Mouse (Mus musculus): ENCODE data around the gene Rundc3b. TPM values are rescaled to one million over a fixed set of nuclear protein-coding genes. Genes with fewer than 3 reads are reported as not detected.

Rundc3b gene
- polyA plus RNA-seq, 1 experiment from 2014 or later = 1.4 TPM

GRCm38 (mm10) chr5:8542631-8543207, 80.0 kb downstream of the Rundc3b start:
- 69% methylated on average over 3 of the region's 3 CpGs for WGBS
- Histone ChIP-seq H3K4me1 (ENCODE audit: control insufficient read depth in 2 of 2, insufficient read depth in 2 of 2, low read length in 2 of 2) (no peaks in the 10 kb centered on the region), H3K4me2 (ENCODE audit: low read length) (no peak overlapping the region), H3K27me3 (ENCODE audit: control insufficient read depth, insufficient read depth, low read length) (no peaks in the 10 kb centered on the region), H3K4me3 (ENCODE audit: control insufficient read depth in 1 of 2, insufficient read depth in 1 of 2, low read depth in 1 of 2, low read length in 2 of 2) (no peak overlapping the region), H3K36me3 (ENCODE audit: control insufficient read depth, insufficient read depth, low read length) (no peaks in the 10 kb centered on the region), H3K9ac (ENCODE audit: low read length) (no peak overlapping the region), H3K9me3 (ENCODE audit: control insufficient read depth, low read length) (no peaks in the 10 kb centered on the region), H3K27ac (replicated peaks in 1 of 2; ENCODE audit: control insufficient read depth in 1 of 2, insufficient read depth in 1 of 2, low read depth in 2 of 2, low read length in 2 of 2) (no peak overlapping the region)
- no peak for ATAC-seq (ENCODE audit: insufficient number of reproducible peaks, insufficient read depth, low FRiP score, low read depth)

- Histone ChIP-seq H3K27me3 (ENCODE audit: control insufficient read depth, insufficient read depth, low read length) (no peaks in the 10 kb centered on the region), H3K27ac (replicated peaks in 1 of 2; ENCODE audit: control insufficient read depth in 1 of 2, insufficient read depth in 1 of 2, low read depth in 2 of 2, low read length in 2 of 2) (no peak overlapping the region), H3K9me3 (ENCODE audit: control insufficient read depth, low read length) (no peaks in the 10 kb centered on the region), H3K4me2 (ENCODE audit: low read length) (no peak overlapping the region), H3K9ac (ENCODE audit: low read length) (no peak overlapping the region), H3K36me3 (ENCODE audit: control insufficient read depth, insufficient read depth, low read length) (no peaks in the 10 kb centered on the region), H3K4me1 (ENCODE audit: control insufficient read depth in 2 of 2, insufficient read depth in 2 of 2, low read length in 2 of 2) (no peaks in the 10 kb centered on the region), H3K4me3 (ENCODE audit: control insufficient read depth in 1 of 2, insufficient read depth in 1 of 2, low read depth in 1 of 2, low read length in 2 of 2) (no peak overlapping the region)
- no peak for ATAC-seq (ENCODE audit: insufficient number of reproducible peaks, insufficient read depth, low FRiP score, low read depth)
- 75% methylated on average over 7 of the region's 7 CpGs for WGBS
These were observed 81.3 kb downstream of the Rundc3b start for GRCm38 (mm10) chr5:8541120-8542117.

DNA sequence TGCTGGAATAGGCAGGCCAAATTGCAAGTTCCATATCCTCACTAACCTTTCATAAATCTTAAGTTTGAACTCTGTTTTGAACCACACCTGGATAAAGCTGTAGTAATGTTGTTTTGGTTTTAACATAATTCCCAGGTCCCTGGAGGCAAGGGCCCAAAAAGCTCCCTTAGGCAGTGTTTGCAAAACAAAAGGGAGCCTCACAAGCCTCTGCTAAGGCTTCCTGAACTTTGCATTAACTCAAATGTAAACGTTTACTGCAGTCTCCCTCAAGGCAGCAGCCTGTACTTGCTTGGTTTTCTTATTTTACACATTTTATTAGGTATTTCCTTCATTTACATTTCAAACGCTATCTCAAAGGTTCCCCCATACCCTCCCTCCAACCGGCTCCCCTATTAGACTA, 103.7 kb downstream of the Rundc3b start:
- no peaks in the 10 kb centered on the region for H3K27me3 ChIP-seq (ENCODE audit: control insufficient read depth, insufficient read depth, low read length)
- H3K36me3 ChIP-seq (ENCODE audit: control insufficient read depth, insufficient read depth, low read length) = no peaks in the 10 kb centered on the region
- no peaks in the 10 kb centered on the region for H3K9me3 ChIP-seq (ENCODE audit: control insufficient read depth, low read length)
- no peak overlapping the region for H3K27ac ChIP-seq (replicated peaks in 1 of 2; ENCODE audit: control insufficient read depth in 1 of 2, insufficient read depth in 1 of 2, low read depth in 2 of 2, low read length in 2 of 2)
- H3K4me2 ChIP-seq (ENCODE audit: low read length) = no peak overlapping the region
- H3K4me3 ChIP-seq (ENCODE audit: control insufficient read depth in 1 of 2, insufficient read depth in 1 of 2, low read depth in 1 of 2, low read length in 2 of 2) = no peak overlapping the region
- no peaks in the 10 kb centered on the region for H3K4me1 ChIP-seq (ENCODE audit: control insufficient read depth in 2 of 2, insufficient read depth in 2 of 2, low read length in 2 of 2)
- H3K9ac ChIP-seq (ENCODE audit: low read length) = no peak overlapping the region
- WGBS = 57% methylated on average over 3 of the region's 3 CpGs
- ATAC-seq (ENCODE audit: insufficient number of reproducible peaks, insufficient read depth, low FRiP score, low read depth) = no peak

- Histone ChIP-seq H3K9ac (ENCODE audit: low read length) (no peak overlapping the region), H3K36me3 (ENCODE audit: control insufficient read depth, insufficient read depth, low read length) (no peaks in the 10 kb centered on the region), H3K27me3 (ENCODE audit: control insufficient read depth, insufficient read depth, low read length) (no peaks in the 10 kb centered on the region), H3K9me3 (ENCODE audit: control insufficient read depth, low read length) (no peaks in the 10 kb centered on the region), H3K4me2 (ENCODE audit: low read length) (no peak overlapping the region), H3K4me3 (ENCODE audit: control insufficient read depth in 1 of 2, insufficient read depth in 1 of 2, low read depth in 1 of 2, low read length in 2 of 2) (no peak overlapping the region), H3K27ac (replicated peaks in 1 of 2; ENCODE audit: control insufficient read depth in 1 of 2, insufficient read depth in 1 of 2, low read depth in 2 of 2, low read length in 2 of 2) (no peak overlapping the region), H3K4me1 (ENCODE audit: control insufficient read depth in 2 of 2, insufficient read depth in 2 of 2, low read length in 2 of 2) (no peaks in the 10 kb centered on the region)
- ATAC-seq (ENCODE audit: insufficient number of reproducible peaks, insufficient read depth, low FRiP score, low read depth) = no peak
- 77% methylated on average over 4 of the region's 4 CpGs for WGBS
These were observed 131.0 kb downstream of the Rundc3b start for GRCm38 (mm10) chr5:8491778-8492177.

- H3K36me3 ChIP-seq (ENCODE audit: control insufficient read depth, insufficient read depth, low read length) = no peaks in the 10 kb centered on the region
- ATAC-seq (ENCODE audit: insufficient number of reproducible peaks, insufficient read depth, low FRiP score, low read depth) = no peak
- WGBS = 41% methylated on average over 6 of the region's 6 CpGs
- no peaks in the 10 kb centered on the region for H3K9me3 ChIP-seq (ENCODE audit: control insufficient read depth, low read length)
- no peak overlapping the region for H3K9ac ChIP-seq (ENCODE audit: low read length)
- H3K4me2 ChIP-seq (ENCODE audit: low read length) = no peak overlapping the region
- H3K27me3 ChIP-seq (ENCODE audit: control insufficient read depth, insufficient read depth, low read length) = no peaks in the 10 kb centered on the region
- no peaks in the 10 kb centered on the region for H3K4me1 ChIP-seq (ENCODE audit: control insufficient read depth in 2 of 2, insufficient read depth in 2 of 2, low read length in 2 of 2)
- no peak overlapping the region for H3K4me3 ChIP-seq (ENCODE audit: control insufficient read depth in 1 of 2, insufficient read depth in 1 of 2, low read depth in 1 of 2, low read length in 2 of 2)
- H3K27ac ChIP-seq (replicated peaks in 1 of 2; ENCODE audit: control insufficient read depth in 1 of 2, insufficient read depth in 1 of 2, low read depth in 2 of 2, low read length in 2 of 2) = no peak overlapping the region
These were observed 133.2 kb downstream of the Rundc3b start for GRCm38 (mm10) chr5:8489471-8490110.

DNA sequence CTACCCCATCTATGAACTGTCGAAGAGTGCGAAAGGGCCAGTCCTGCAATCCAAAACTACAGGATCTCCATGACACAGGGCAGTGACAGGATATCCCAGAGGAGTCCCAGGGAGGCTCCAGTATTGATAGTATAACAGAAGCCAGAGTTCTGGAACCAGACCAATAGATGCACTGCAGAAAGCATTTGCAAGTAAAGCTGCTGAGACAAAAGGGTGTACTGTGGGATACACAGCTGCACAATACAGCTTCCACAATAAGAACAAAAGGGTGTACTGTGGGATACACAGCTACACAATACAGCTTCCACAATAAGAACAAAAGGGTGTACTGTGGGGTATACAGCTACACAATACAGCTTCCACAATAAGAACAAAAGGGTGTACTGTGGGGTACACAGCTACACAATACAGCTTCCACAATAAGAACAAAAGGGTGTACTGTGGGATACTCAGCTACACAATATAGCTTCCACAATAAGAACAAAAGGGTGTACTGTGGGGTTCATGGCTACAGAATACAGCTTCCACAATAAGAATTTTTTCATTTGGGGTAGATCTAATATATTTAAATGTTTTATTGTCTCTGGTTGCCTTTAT, 134.0 kb downstream of the Rundc3b start:
- no peak overlapping the region for H3K4me3 ChIP-seq (ENCODE audit: control insufficient read depth in 1 of 2, insufficient read depth in 1 of 2, low read depth in 1 of 2, low read length in 2 of 2)
- no peaks in the 10 kb centered on the region for H3K4me1 ChIP-seq (ENCODE audit: control insufficient read depth in 2 of 2, insufficient read depth in 2 of 2, low read length in 2 of 2)
- no peaks in the 10 kb centered on the region for H3K36me3 ChIP-seq (ENCODE audit: control insufficient read depth, insufficient read depth, low read length)
- WGBS = 77% methylated on average over 2 of the region's 2 CpGs
- no peak for ATAC-seq (ENCODE audit: insufficient number of reproducible peaks, insufficient read depth, low FRiP score, low read depth)
- no peak overlapping the region for H3K27ac ChIP-seq (replicated peaks in 1 of 2; ENCODE audit: control insufficient read depth in 1 of 2, insufficient read depth in 1 of 2, low read depth in 2 of 2, low read length in 2 of 2)
- no peaks in the 10 kb centered on the region for H3K9me3 ChIP-seq (ENCODE audit: control insufficient read depth, low read length)
- H3K9ac ChIP-seq (ENCODE audit: low read length) = no peak overlapping the region
- H3K27me3 ChIP-seq (ENCODE audit: control insufficient read depth, insufficient read depth, low read length) = no peaks in the 10 kb centered on the region
- H3K4me2 ChIP-seq (ENCODE audit: low read length) = no peak overlapping the region

DNA sequence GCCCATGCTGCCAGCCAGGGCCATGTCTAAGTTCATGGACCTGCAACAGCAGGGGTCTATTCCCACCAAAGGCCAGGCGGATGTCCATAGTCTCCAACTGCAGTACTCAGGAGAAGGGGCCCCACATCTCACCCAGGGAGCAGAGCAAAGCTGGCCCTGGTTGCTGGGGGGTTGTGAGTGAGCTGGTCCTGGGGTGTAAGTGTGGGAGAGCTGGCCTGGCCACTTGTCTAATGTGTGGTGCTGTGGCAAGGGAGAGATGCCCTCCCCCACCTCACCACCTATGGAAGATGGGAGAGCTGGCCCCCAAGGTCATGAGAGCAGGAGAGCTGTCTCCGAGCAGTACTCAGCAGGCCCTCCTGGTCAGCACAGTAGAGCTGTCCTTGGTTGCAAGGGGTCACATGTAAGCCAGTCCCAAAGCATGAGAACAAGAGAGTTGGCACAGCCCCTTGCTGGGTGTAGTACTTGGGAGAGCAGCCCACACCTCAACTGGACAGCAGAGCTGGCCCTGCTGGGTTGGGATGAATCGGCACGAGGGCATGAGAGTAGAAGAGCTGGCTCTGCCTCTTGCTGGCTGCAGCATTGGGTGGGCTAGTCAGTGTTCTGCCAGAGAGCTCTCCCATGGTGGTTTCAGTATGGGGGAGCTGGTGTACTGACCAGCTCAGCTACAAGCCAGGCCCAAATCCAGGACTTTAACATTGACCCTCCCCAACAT, 134.6 kb downstream of the Rundc3b start:
- Histone ChIP-seq H3K27me3 (ENCODE audit: control insufficient read depth, insufficient read depth, low read length) (no peaks in the 10 kb centered on the region), H3K4me3 (ENCODE audit: control insufficient read depth in 1 of 2, insufficient read depth in 1 of 2, low read depth in 1 of 2, low read length in 2 of 2) (no peak overlapping the region), H3K4me1 (ENCODE audit: control insufficient read depth in 2 of 2, insufficient read depth in 2 of 2, low read length in 2 of 2) (no peaks in the 10 kb centered on the region), H3K4me2 (ENCODE audit: low read length) (no peak overlapping the region), H3K9ac (ENCODE audit: low read length) (no peak overlapping the region), H3K9me3 (ENCODE audit: control insufficient read depth, low read length) (no peaks in the 10 kb centered on the region), H3K36me3 (ENCODE audit: control insufficient read depth, insufficient read depth, low read length) (no peaks in the 10 kb centered on the region), H3K27ac (replicated peaks in 1 of 2; ENCODE audit: control insufficient read depth in 1 of 2, insufficient read depth in 1 of 2, low read depth in 2 of 2, low read length in 2 of 2) (no peak overlapping the region)
- no peak for ATAC-seq (ENCODE audit: insufficient number of reproducible peaks, insufficient read depth, low FRiP score, low read depth)
- 62% methylated on average over 4 of the region's 4 CpGs for WGBS
